Mouse (Mus musculus): ENCODE results near the gene Grk4.
A peak's percentile ranks its signal among the peaks of the same experiment; 100 is the strongest.
"Not testable (repeated sequence)": the region's sequence is repeated elsewhere in the genome, so short reads cannot be mapped to it uniquely, and the experiment has no call there.

The Grk4 gene

DNA sequence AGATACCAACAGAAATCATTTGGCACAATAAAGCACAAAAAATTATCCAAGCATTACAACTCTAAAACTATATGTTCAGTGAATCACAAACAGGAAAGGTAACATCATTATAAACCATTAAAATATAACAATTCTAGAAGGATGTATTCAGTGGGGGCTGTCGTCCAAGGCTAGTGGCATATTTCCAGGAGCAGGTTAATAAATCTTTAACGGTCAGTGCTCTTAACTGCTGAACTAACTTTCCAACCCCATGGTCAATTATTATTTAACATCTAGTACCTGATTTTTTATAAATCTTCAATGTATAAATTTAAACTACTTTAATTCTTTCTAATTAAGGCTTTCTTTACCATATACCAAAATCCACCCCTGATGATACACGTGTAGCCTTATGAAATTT is 54.2 kb downstream of the Grk4 start:
- DNase-seq, result not testable (repeated sequence)

DNA sequence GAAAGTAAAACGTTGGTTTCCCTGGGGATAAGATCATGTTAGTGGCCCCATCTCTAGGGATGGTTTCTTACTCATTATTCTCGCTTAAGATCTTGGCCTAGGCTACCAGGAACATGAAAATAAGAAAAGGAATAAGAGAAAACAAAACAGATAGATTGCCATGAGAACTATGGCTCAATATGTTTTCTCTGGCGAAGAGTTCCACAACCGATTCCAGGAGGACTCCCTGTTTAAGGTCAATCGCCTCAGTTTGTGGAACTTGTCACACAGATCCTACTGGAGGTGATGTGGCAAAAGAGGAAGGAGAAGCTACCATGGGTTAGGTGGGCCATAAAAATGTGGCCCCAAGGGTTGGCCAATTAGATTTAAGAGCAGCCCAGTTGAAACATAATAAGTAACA is 54.6 kb downstream of the Grk4 start:
- DNase-seq, result no peak

DNA sequence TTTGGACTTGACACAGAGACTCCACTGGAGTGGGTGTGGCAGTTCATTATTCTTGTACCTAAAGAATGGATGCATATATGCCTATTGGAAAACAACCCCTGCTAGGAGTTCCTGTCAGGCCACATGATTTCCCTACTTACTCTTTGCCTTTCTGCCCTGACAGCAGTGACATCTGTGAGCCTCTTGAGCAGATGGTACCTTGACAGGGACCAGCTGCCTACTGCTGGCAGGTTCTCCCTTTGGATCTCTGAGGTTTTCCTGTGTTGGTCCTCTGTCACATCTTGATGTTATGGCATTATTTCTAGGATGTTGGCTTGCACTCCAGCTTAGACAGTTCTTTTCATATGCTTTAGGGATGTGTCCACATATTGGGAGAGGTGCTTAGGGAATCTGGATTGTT is 69.0 kb downstream of the Grk4 start:
- DNase-seq, result peak; percentile 6 to 18

GRCm38 (mm10) chr5:34730255-34730654 is 70.1 kb downstream of the Grk4 start:
- no peak for DNase-seq

DNA sequence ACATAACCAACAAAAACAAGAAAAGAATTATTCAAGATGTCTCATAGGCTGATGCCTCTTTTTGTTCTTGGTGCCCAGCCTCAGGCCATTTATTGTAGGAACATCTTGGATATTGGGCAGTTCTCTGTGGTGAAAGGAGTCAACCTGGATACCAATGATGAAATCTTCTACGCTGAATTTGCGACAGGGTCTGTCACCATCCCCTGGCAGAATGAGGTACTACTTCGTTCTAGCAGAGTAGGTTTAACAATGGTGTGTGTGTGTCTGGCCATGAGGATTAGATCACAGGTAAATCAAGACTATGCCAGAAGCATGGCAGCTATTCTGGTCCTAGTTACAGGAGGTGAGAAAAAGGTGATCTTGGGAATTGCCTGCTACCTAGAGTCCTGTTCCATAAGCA is 91.3 kb downstream of the Grk4 start:
- DNase-seq, result no peak

DNA sequence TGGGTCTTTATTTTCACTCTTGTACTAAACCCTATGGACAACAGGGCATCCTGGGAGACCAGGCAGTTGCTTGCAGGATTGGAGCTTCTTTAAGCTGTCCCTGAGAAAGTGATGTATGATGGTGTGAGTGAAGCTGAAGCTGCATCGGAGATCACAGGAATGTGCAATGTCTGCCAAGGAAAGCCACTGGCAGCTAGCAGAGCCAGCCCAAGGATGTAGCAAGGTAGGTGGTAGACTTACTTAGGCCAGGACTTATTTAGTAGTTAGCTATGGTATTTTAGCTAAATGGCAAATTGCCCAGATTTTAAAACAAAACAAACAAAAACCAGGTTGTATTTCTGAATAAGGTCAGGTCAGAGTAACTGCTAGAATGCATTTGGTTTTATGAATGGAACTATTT is 98.6 kb downstream of the Grk4 start:
- DNase-seq, result no peak

DNA sequence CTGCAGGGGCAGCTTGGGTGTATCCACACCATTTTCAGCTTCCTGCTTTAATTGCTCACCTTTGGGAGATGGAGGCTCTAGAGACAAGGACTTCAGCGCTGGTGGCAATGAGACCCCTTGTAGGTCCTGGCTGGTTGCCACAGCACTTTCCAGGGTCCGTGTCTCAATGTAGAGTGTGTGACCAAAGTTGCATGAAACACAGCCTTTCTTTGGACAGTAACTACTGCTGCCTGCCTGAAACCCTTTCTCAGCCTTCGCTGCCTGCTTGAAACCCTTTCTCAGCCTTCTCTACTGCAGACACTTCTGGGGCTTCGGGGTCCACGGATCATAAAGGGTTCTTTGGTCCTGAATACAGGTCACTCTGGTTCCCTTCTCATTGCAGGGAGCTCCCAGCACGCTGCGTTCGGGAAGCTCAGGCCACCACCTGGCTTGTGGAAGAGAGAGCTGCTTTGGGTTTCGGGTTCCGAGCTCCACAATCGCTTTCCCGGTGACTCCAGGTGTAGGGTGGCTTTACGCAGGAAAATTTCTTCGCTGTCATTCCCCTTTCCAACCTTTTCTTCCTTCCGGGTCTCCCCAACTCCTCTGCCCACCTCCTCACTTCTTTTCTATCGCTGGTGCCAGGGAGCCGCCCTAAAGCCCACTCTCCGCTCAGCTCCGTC is 100.8 kb downstream of the Grk4 start:
- no peak for DNase-seq

DNA sequence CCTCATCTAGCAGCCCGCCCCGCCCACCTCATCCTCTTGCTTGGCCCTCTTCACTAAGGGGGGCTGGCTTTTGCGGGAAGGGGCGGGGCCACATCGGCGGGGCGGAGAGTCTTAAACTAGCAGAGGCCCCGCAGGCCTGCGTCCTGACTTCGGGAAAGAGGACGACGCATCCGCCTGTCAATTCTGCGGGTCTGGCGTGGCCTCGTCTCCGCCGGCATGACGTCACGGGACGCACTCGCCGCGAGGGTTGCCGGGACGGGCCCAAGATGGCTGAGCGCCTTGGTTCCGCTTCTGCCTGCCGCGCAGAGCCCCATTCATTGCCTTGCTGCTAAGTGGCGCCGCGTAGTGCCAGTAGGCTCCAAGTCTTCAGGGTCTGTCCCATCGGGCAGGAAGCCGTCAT is 101.3 kb downstream of the Grk4 start, which contains the start of gene Htt:
TSS of gene Htt (plus strand) at position 232 of the 400 bp plus-strand sequence.
- DNase-seq, result peak; percentile 96 to 98

DNA sequence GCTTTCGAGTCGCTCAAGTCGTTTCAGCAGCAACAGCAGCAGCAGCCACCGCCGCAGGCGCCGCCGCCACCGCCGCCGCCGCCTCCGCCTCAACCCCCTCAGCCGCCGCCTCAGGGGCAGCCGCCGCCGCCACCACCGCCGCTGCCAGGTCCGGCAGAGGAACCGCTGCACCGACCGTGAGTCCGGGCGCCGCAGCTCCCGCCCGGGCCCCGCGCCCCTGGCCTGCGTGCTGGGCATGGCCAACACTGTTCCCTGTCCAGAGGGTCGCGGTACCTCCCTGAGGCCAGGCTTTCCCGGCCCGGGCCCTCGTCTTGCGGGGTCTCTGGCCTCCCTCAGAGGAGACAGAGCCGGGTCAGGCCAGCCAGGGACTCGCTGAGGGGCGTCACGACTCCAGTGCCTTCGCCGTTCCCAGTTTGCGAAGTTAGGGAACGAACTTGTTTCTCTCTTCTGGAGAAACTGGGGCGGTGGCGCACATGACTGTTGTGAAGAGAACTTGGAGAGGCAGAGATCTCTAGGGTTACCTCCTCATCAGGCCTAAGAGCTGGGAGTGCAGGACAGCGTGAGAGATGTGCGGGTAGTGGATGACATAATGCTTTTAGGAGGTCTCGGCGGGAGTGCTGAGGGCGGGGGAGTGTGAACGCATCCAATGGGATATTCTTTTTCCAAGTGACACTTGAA is 101.9 kb downstream of the Grk4 start:
- peak; percentile 61 to 74 for DNase-seq

- no peak for DNase-seq
Measured at GRCm38 (mm10) chr5:34771818-34772217, 111.6 kb downstream of the Grk4 start.

DNA sequence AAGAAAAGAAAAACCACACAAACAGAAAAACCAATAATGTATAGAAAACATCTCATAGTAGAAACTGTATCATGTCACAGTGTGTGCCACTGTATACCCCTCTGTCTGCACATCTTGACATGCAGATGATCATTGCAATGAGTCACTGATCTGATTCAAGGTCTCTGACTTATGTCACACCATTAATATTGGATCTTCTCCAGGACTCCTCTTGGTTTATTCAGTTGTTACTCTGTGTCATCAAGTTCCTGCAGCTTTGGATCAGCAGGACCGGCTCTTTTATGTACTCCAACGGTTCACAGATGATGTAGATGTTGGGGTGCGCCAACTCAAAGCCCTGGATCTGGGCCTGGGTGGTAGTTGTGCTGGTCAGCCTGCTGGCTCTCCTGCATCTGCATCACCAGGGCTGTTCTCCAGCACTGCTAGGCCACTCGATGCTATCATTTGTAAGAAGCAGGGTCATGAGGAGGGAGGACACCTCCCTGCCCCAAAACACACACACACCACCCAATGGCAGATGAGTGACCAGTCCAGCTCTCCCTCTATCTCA is 112.6 kb downstream of the Grk4 start:
- DNase-seq, result no peak

- no peak for DNase-seq
Measured at GRCm38 (mm10) chr5:34773392-34773791, 113.2 kb downstream of the Grk4 start.

- no peak for DNase-seq
Measured at GRCm38 (mm10) chr5:34785027-34785426, 124.8 kb downstream of the Grk4 start.

GRCm38 (mm10) chr5:34791141-34791540 is 131.0 kb downstream of the Grk4 start:
- DNase-seq, result no peak

- DNase-seq, result no peak
Measured at GRCm38 (mm10) chr5:34800292-34800953, 140.2 kb downstream of the Grk4 start.
